Comparison of ENCODE assay signal across 11 mouse cellular contexts in the genomic region with DNA sequence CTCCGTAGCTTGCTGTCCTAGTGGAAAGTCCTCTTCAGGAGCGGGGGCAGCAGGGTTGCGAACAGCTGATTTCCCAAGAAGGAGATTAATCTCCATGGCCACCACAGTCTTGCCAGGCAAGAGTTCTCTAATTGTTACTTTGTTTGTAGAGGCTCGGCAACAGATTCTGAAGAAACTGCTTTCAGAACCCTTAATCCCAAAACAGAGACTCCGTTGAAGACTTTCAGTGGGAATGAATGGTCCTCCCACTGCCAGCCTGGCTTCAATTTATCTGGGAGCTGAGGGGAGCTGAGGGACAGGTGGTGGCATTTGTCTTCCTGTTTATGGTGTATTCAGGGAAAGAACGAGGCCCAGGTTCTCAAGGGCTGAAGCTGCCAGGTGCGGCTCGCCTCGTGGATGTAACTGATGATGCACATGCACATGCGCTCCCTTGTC.
DNase-seq lines count a peak whose midpoint lies in the region; ATAC-seq and TF ChIP-seq lines count a peak whose summit lies in the region.
"Had no signal": no experiment of that assay in that cellular context is flagged by ENCODE, and none has a peak within 500 bp of the region (broad histone marks: within the 10 kb centered on the region; RNA-seq: fewer than 3 reads in every experiment).

No protein-coding gene starts in this region.

- H3K27ac ChIP-seq in midbrain, postnatal 0 days (ENCODE audit: low read depth, low read length), result no peak overlapping the region
- H3K27ac ChIP-seq: limb, embryonic 12.5 days; neural tube, embryonic 12.5 days had no signal

- no peak overlapping the region for H3K4me2 ChIP-seq in midbrain, postnatal 0 days (ENCODE audit: low read depth, low read length, poor library complexity, severe bottlenecking)
- H3K4me2 ChIP-seq: limb, embryonic 12.5 days; neural tube, embryonic 12.5 days had no signal

- TF ChIP-seq CTCF in midbrain, postnatal 0 days (IDR thresholded peaks at IDR 0.05), result no peak

- H3K4me3 ChIP-seq in midbrain, postnatal 0 days (ENCODE audit: low read depth, low read length), result no peak overlapping the region
- H3K4me3 ChIP-seq: limb, embryonic 12.5 days; neural tube, embryonic 12.5 days had no signal

- no peaks in the 10 kb centered on the region for H3K9me3 ChIP-seq in midbrain, postnatal 0 days (ENCODE audit: low read length)
- H3K9me3 ChIP-seq: limb, embryonic 12.5 days; neural tube, embryonic 12.5 days had no signal

- H3K9ac ChIP-seq in midbrain, postnatal 0 days (replicated peaks; ENCODE audit: low read length, poor library complexity, severe bottlenecking), result no peak overlapping the region
- H3K9ac ChIP-seq: limb, embryonic 12.5 days; neural tube, embryonic 12.5 days had no signal

- 21% methylated on average over 10 of the region's 10 CpGs for WGBS in midbrain, postnatal 0 days

- peak; percentile 64 for ATAC-seq in midbrain, postnatal 0 days (ENCODE audit: low FRiP score)

- no peaks in the 10 kb centered on the region for H3K36me3 ChIP-seq in midbrain, postnatal 0 days (ENCODE audit: insufficient read depth, low read length)
- H3K36me3 ChIP-seq: limb, embryonic 12.5 days; neural tube, embryonic 12.5 days had no signal

- no peaks in the 10 kb centered on the region for H3K27me3 ChIP-seq in midbrain, postnatal 0 days (ENCODE audit: insufficient read depth, low read length)
- H3K27me3 ChIP-seq: limb, embryonic 12.5 days; neural tube, embryonic 12.5 days had no signal

- DNase-seq in cerebellum, adult 11-12 months, result peak; percentile 54
- no peak for DNase-seq in cerebellum, adult 11 months
- peak; percentile 22 to 31 for DNase-seq in cerebellum, postnatal 10 days
- peak; percentile 55 to 71 for DNase-seq in layer of hippocampus, postnatal 14 days (ENCODE audit: low spot score in 2 of 2)
- peak; percentile 50 for DNase-seq in midbrain, postnatal 0 days (ENCODE audit: low spot score)
- no peak for DNase-seq in ovary, postnatal 14 days (ENCODE audit: low spot score)
- no peak for DNase-seq in embryo, embryonic 11 days
- no peak for DNase-seq in heart, adult 9 months (ENCODE audit: low spot score in 2 of 2)
- DNase-seq: gastrocnemius, postnatal 14 days had no signal

- H3K4me1 ChIP-seq in midbrain, postnatal 0 days (ENCODE audit: insufficient read depth, low read length), result peaks cover 4% of the 10 kb centered on the region; the same call in 1 of the 2 replicates
- H3K4me1 ChIP-seq: limb, embryonic 12.5 days; neural tube, embryonic 12.5 days had no signal

Comparison
In these comparisons a context has a peak if more than half of its experiments do, and no peak if none do; other contexts are left out.
1. DNase-seq: peak in cerebellum, adult 11-12 months (single experiment), cerebellum, postnatal 10 days (2 of 2), layer of hippocampus, postnatal 14 days (2 of 2) and midbrain, postnatal 0 days (single experiment); none in cerebellum, adult 11 months (single experiment), ovary, postnatal 14 days (single experiment), embryo, embryonic 11 days (single experiment) and heart, adult 9 months (0 of 2).